Mouse (Mus musculus) adrenal gland, postnatal 10 days (tissue): ENCODE measurements around the gene Cdc42. TPM values are rescaled to one million over a fixed set of nuclear protein-coding genes. Genes with fewer than 3 reads are reported as not detected.

Experiments
- DNase-seq: peaks from one replicate; pipeline ENCODE4 v3.0.0; 2021; ENCODE audit warnings: mixed read lengths
- total RNA-seq, 2 experiments: library from RNA; stranded (reverse); gene quantifications; 2 replicates each; pipeline ENCODE4 v1.2.3; 2021

The Cdc42 gene
- total RNA-seq, 2 experiments from 2014 or later = 348 to 351 TPM

- DNase-seq = peak; percentile 50
Observed at GRCm38 (mm10) chr4:137371596-137372523, 14.3 kb upstream of the Cdc42 start.

GRCm38 (mm10) chr4:137369954-137370750, 12.6 kb upstream of the Cdc42 start:
- DNase-seq = peak; percentile 58

GRCm38 (mm10) chr4:137368198-137368597, 10.7 kb upstream of the Cdc42 start:
- DNase-seq = no peak

GRCm38 (mm10) chr4:137367275-137368088, 10.0 kb upstream of the Cdc42 start:
- no peak for DNase-seq

GRCm38 (mm10) chr4:137366097-137366496, 8.6 kb upstream of the Cdc42 start:
- DNase-seq = no peak

- DNase-seq = no peak
Observed at GRCm38 (mm10) chr4:137365356-137366062, 8.0 kb upstream of the Cdc42 start.

GRCm38 (mm10) chr4:137364826-137365225, 7.3 kb upstream of the Cdc42 start:
- DNase-seq = no peak

GRCm38 (mm10) chr4:137360996-137361395, 3.5 kb upstream of the Cdc42 start:
- DNase-seq = no peak

GRCm38 (mm10) chr4:137358291-137359002, 927 bp upstream of the Cdc42 start:
- no peak for DNase-seq

- DNase-seq = peak; percentile 82
Observed at GRCm38 (mm10) chr4:137356674-137357510, 628 bp downstream of the Cdc42 start.

- DNase-seq = no peak
Observed at GRCm38 (mm10) chr4:137350627-137351026, 6.9 kb downstream of the Cdc42 start.

GRCm38 (mm10) chr4:137345790-137346189, 11.7 kb downstream of the Cdc42 start:
- no peak for DNase-seq

- DNase-seq = no peak
Observed at GRCm38 (mm10) chr4:137345112-137345511, 12.4 kb downstream of the Cdc42 start.

GRCm38 (mm10) chr4:137342816-137343215, 14.7 kb downstream of the Cdc42 start:
- no peak for DNase-seq

GRCm38 (mm10) chr4:137339415-137339814, 18.1 kb downstream of the Cdc42 start:
- peak; percentile 37 for DNase-seq

- DNase-seq = peak; percentile 43
Observed at GRCm38 (mm10) chr4:137336468-137336867, 21.1 kb downstream of the Cdc42 start.

GRCm38 (mm10) chr4:137332051-137332450, 25.5 kb downstream of the Cdc42 start:
- no peak for DNase-seq

- no peak for DNase-seq
Observed at GRCm38 (mm10) chr4:137326494-137326893, 31.0 kb downstream of the Cdc42 start.

GRCm38 (mm10) chr4:137324926-137325325, 32.6 kb downstream of the Cdc42 start:
- no peak for DNase-seq
